Mouse (Mus musculus) ES-E14 (cell line): ENCODE data around the gene Ywhab. TPM values are rescaled to one million over a fixed set of nuclear protein-coding genes. Genes with fewer than 3 reads are reported as not detected.

ENCODE experiments used
- DNase-seq: peaks from one replicate; pipeline ENCODE4 v3.0.0-alpha.2; 2013; ENCODE audit warnings: low read depth, low spot score
- H3K27ac ChIP-seq: 2 replicates; pipeline ENCODE4 v1.5.1; 2012; ENCODE audit warnings: low read depth, mild to moderate bottlenecking, low read length, moderate library complexity, mixed read lengths; ENCODE audit not compliant: poor library complexity, insufficient read depth, severe bottlenecking
- H3K36me3 ChIP-seq: 2 replicates; pipeline ENCODE4 v1.6.1; 2012; ENCODE audit warnings: mild to moderate bottlenecking, low read length, moderate library complexity, mixed read lengths; ENCODE audit not compliant: control insufficient read depth, poor library complexity, insufficient read depth, severe bottlenecking
- H3K4me1 ChIP-seq, 2 experiments: fragments of 150-350 bp in 1 of 2; sonication (generic) in 1 of 2; 2 replicates each; pipeline ENCODE4 v1.6.1; 2012; ENCODE audit warnings: low read length in 2 of 2, mild to moderate bottlenecking in 1 of 2, mixed read lengths in 1 of 2; ENCODE audit not compliant: control insufficient read depth in 2 of 2, insufficient read depth in 2 of 2, poor library complexity in 1 of 2
- H3K4me3 ChIP-seq, 2 experiments: fragments of 150-350 bp in 1 of 2; sonication (generic) in 1 of 2; 2 replicates each; pipeline ENCODE4 v1.5.1; 2012; ENCODE audit warnings: low read length in 2 of 2, low read depth in 1 of 2, mild to moderate bottlenecking in 1 of 2, mixed read lengths in 1 of 2; ENCODE audit not compliant: insufficient read depth in 1 of 2, poor library complexity in 1 of 2, severe bottlenecking in 1 of 2
- H3K9ac ChIP-seq: 2 replicates; pipeline ENCODE4 v1.6.1; 2012; ENCODE audit warnings: low read depth, mild to moderate bottlenecking, low read length, mixed read lengths; ENCODE audit not compliant: poor library complexity, insufficient read depth, severe bottlenecking
- H3K9me3 ChIP-seq: fragments of 150-350 bp; sonication (generic); 2 replicates; pipeline ENCODE4 v1.6.1; 2012; ENCODE audit warnings: low read depth, mild to moderate bottlenecking, low read length; ENCODE audit not compliant: control insufficient read depth, insufficient read depth
- CHD2 ChIP-seq: IDR thresholded peaks from 2 replicates; pipeline ENCODE4 v1.6.1; 2014; ENCODE audit warnings: mild to moderate bottlenecking, low read depth, low read length, inconsistent platforms
- HCFC1 ChIP-seq: IDR thresholded peaks from 2 replicates; pipeline ENCODE4 v1.6.1; 2012; ENCODE audit warnings: low read length, inconsistent platforms, borderline replicate concordance; ENCODE audit not compliant: insufficient read depth
- MAFK ChIP-seq: IDR thresholded peaks from 2 replicates; pipeline ENCODE4 v1.6.1; 2014; ENCODE audit warnings: mild to moderate bottlenecking, low read depth, low read length, inconsistent platforms; ENCODE audit not compliant: insufficient read depth
- ZC3H11A ChIP-seq: IDR thresholded peaks from 2 replicates; pipeline ENCODE4 v1.6.1; 2012; ENCODE audit warnings: low read depth, mild to moderate bottlenecking, inconsistent platforms, low read length, borderline replicate concordance
- ZNF384 ChIP-seq: IDR thresholded peaks from 2 replicates; pipeline ENCODE4 v1.6.1; 2012; ENCODE audit warnings: low read depth, low read length, inconsistent platforms
- in situ Hi-C, 2 experiments: fragments of 600-800 bp; cut with MboI; formaldehyde crosslinking; loops; one replicate each; pipeline ENCODE4 v1.15.1; 2025; ENCODE audit warnings: low sequenced_read_pairs in 2 of 2, inconsistent platforms in 1 of 2; ENCODE audit not compliant: unreplicated experiment in 2 of 2
- total RNA-seq: library from RNA; depleted of rRNA; stranded (reverse); fragments of 300-350 nt; gene quantifications from 2 replicates; pipeline ENCODE4 v1.2.3, GENCODE M21; 2012; rRNA removed

Gene Ywhab
- total RNA-seq, result 44.3 and 65.9 TPM in 2 replicates

- Histone ChIP-seq H3K4me3 (peak within 1 kb of the TSS; percentile 96 to 99), H3K27ac (peak within 1 kb of the TSS; percentile 75), H3K36me3 (peaks cover 7% of the 10 kb centered on the region; the same call in 1 of the 2 replicates), H3K9ac (peak within 1 kb of the TSS; percentile 99), H3K4me1 (peaks cover 7 to 8% of the 10 kb centered on the region in 2 experiments), H3K9me3 (no peaks in the 10 kb centered on the region)
- DNase-seq, result no peak
- in situ Hi-C loops, result no loop called here
- TF ChIP-seq CHD2 (no peak), HCFC1 (no peak), ZNF384 (no peak), ZC3H11A (no peak), MAFK (no peak)
Measured at GRCm38 (mm10) chr2:163994654-163994976, at the start of gene Ywhab. TSS of gene Ywhab (plus strand) at chr2:163994960.

GRCm38 (mm10) chr2:163946221-163946620, 48.5 kb upstream of the Ywhab start:
- Histone ChIP-seq H3K9me3 (no peaks in the 10 kb centered on the region), H3K4me3 (no peak overlapping the region), H3K36me3 (no peaks in the 10 kb centered on the region), H3K27ac (no peak overlapping the region), H3K9ac (no peak overlapping the region), H3K4me1 (no peaks in the 10 kb centered on the region)
- in situ Hi-C loops, result loop anchor here in 1 of 2 experiments (10.0 kb wide), 1 partner anchor 91 kb away; the partner anchor contains the start of gene Kcnk15
- no peak for DNase-seq
- no peak for TF ChIP-seq ZNF384
- TF ChIP-seq ZC3H11A, result no peak
- no peak for TF ChIP-seq MAFK
- TF ChIP-seq HCFC1, result no peak
- TF ChIP-seq CHD2, result no peak

- Histone ChIP-seq H3K4me3 (no peak overlapping the region), H3K9me3 (no peaks in the 10 kb centered on the region), H3K9ac (no peak overlapping the region), H3K36me3 (no peaks in the 10 kb centered on the region), H3K4me1 (no peaks in the 10 kb centered on the region), H3K27ac (no peak overlapping the region)
- DNase-seq, result no peak
- TF ChIP-seq HCFC1 (no peak), MAFK (0 out of 2 replicates have a peak, but pooled peaks have one; percentile 47)
- in situ Hi-C loops, result loop anchor here in 1 of 2 experiments (10.0 kb wide), 1 partner anchor 93 kb away; the partner anchor contains the start of gene Kcnk15
Measured at GRCm38 (mm10) chr2:163947976-163948375, 46.8 kb upstream of the Ywhab start.

- DNase-seq, result peak; percentile 33
- H3K9me3 ChIP-seq, result no peaks in the 10 kb centered on the region
- no peak overlapping the region for H3K4me3 ChIP-seq
- H3K9ac ChIP-seq, result no peak overlapping the region
- no peaks in the 10 kb centered on the region for H3K4me1 ChIP-seq
- H3K27ac ChIP-seq, result no peak overlapping the region
- in situ Hi-C loops, result loop anchor here in 1 of 2 experiments (25.0 kb wide), 1 partner anchor 89 kb away; the partner anchor contains the start of gene Kcnk15
- TF ChIP-seq MAFK (no peak), CHD2 (no peak), ZC3H11A (no peak; the same call in 1 of the 2 replicates), ZNF384 (no peak)
- H3K36me3 ChIP-seq, result no peaks in the 10 kb centered on the region
Measured at GRCm38 (mm10) chr2:163951770-163952169, 43.0 kb upstream of the Ywhab start.
